Mouse (Mus musculus) liver, embryonic 16.5 days (tissue): ENCODE measurements around the gene Atp5e. TPM values are rescaled to one million over a fixed set of nuclear protein-coding genes. Genes with fewer than 3 reads are reported as not detected.

Experiments
- ATAC-seq: fragments of 200-750 bp; cut with Nextera tagmentation; 2 replicates; pipeline ENCODE4 v1.8.0; 2017; ENCODE audit warnings: low read depth, mild to moderate bottlenecking, moderate number of reproducible peaks, moderate library complexity
- H3K27ac ChIP-seq: fragments of 300-500 bp; sonication (generic); 2 replicates; pipeline ENCODE4 v1.5.1; 2014; ENCODE audit warnings: mild to moderate bottlenecking, low read length
- H3K27me3 ChIP-seq: fragments of 300-500 bp; sonication (generic); 2 replicates; pipeline ENCODE4 v1.6.1; 2014; ENCODE audit warnings: low read depth, low read length, mixed read lengths; ENCODE audit not compliant: control insufficient read depth, insufficient read depth
- H3K36me3 ChIP-seq: fragments of 300-500 bp; sonication (generic); 2 replicates; pipeline ENCODE4 v1.6.1; 2014; ENCODE audit warnings: mild to moderate bottlenecking; ENCODE audit not compliant: control insufficient read depth, insufficient read depth
- H3K4me1 ChIP-seq: fragments of 300-500 bp; sonication (generic); 2 replicates; pipeline ENCODE4 v1.6.1; 2014; ENCODE audit warnings: low read depth, low read length, mixed read lengths; ENCODE audit not compliant: control insufficient read depth
- H3K4me2 ChIP-seq: fragments of 300-500 bp; sonication (generic); 2 replicates; pipeline ENCODE4 v1.6.1; 2014; ENCODE audit warnings: low read depth, low read length, mixed read lengths
- H3K4me3 ChIP-seq: fragments of 300-500 bp; sonication (generic); 2 replicates; pipeline ENCODE4 v1.5.1; 2014; ENCODE audit warnings: low read depth, mild to moderate bottlenecking, low read length
- H3K9ac ChIP-seq: fragments of 300-500 bp; sonication (generic); 2 replicates; pipeline ENCODE4 v1.6.1; 2014; ENCODE audit warnings: low read depth, low read length
- H3K9me3 ChIP-seq: fragments of 300-500 bp; sonication (generic); replicated peaks from 2 replicates; pipeline ENCODE4 v1.6.1; 2016; ENCODE audit warnings: low read length; ENCODE audit not compliant: control insufficient read depth
- WGBS: fragments of 180-500 bp; shearing (Covaris S2); extraction: QIAGEN DNeasy Blood & Tissue Kit; methylation state at CpG from one replicate; pipeline ENCODE4 v1.1.7; 2014; ENCODE audit not compliant: insufficient replicate concordance; 5-methylcytosine and 5-hydroxymethylcytosine counted together
- polyA plus RNA-seq: library from polyadenylated mRNA; unstranded; fragments of >200 nt; fragmentation: Nextera tagmentation; extraction: Ambion mirVana; gene quantifications from 2 replicates; pipeline ENCODE4 v1.2.1, GENCODE M21; 2015

Gene Atp5e
- polyA plus RNA-seq: 366 and 385 TPM in 2 replicates

DNA sequence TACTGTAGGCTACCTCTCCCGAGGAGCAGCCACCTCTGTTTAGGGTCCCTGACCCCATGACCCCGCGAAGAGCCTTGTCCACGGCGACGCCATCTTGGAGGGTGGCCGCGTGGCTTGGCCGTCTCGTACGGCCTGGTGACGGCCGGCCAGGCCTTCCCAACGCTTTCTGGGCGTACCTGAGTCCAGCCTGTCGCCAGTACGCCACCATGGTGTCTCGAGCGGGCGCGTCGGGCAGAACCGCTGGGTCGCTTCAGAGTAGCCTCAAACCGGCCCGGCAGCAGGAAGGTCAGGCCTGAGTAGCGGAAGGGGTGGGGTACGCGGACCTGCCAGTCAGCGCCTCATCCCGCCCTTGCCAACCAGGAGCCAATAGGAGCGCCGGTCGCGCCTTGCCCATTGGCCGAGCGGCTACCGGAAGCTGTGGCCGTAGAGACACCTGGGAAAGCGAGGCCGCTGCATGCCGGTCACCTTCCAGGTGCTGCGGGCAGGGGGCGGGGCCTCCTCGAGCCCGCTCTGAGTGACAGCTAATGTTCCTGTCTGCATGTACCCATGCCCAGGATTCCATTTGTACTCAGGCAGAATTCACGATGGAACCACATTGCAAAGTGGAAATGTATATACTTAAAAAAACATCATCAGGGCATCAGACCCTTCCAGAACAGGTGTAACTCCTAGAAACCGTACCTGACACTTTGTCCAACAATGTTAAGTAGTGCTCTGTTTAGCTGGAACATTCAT, at the start of gene Atp5e:
Atp5e (minus strand) TSS at position 317 of the 735 bp plus-strand sequence.
- H3K9me3 ChIP-seq: no peaks in the 10 kb centered on the region
- peak; percentile 100 for ATAC-seq
- H3K27me3 ChIP-seq: no peaks in the 10 kb centered on the region
- 2% methylated on average over 48 of the region's 48 CpGs for WGBS
- peaks cover 13% of the 10 kb centered on the region for H3K4me1 ChIP-seq
- peak within 1 kb of the TSS; percentile 77 for H3K9ac ChIP-seq
- H3K4me3 ChIP-seq: peak within 1 kb of the TSS; percentile 75
- H3K4me2 ChIP-seq: peak within 1 kb of the TSS; percentile 92
- H3K27ac ChIP-seq: peak within 1 kb of the TSS; percentile 67
- peaks cover 45% of the 10 kb centered on the region for H3K36me3 ChIP-seq

DNA sequence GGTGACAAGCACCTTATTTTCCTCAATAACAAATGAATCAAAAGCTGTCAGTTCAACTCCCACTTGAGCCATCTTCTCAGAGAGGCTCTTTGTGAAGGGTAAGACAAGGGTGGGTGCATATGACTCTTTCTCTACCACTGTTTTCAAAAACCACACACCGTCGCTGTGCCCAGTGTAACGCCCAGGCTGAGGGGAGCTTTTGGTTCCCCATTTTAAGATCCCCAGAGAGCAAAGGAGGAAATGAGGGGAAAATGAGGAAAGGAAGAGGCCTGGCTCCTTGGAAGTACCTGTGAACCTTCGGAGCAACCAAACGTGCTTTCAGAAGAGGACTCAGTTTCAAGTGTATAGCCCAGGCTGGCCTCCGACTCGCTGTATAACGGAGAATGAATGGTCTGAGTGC, 45.9 kb upstream of the Atp5e start:
- ATAC-seq: no peak
- Histone ChIP-seq H3K4me1 (no peaks in the 10 kb centered on the region), H3K27me3 (no peaks in the 10 kb centered on the region), H3K9ac (no peak overlapping the region), H3K36me3 (no peaks in the 10 kb centered on the region), H3K9me3 (no peaks in the 10 kb centered on the region), H3K27ac (no peak overlapping the region), H3K4me2 (no peak overlapping the region), H3K4me3 (no peak overlapping the region)
- 52% methylated on average over 8 of the region's 8 CpGs for WGBS

DNA sequence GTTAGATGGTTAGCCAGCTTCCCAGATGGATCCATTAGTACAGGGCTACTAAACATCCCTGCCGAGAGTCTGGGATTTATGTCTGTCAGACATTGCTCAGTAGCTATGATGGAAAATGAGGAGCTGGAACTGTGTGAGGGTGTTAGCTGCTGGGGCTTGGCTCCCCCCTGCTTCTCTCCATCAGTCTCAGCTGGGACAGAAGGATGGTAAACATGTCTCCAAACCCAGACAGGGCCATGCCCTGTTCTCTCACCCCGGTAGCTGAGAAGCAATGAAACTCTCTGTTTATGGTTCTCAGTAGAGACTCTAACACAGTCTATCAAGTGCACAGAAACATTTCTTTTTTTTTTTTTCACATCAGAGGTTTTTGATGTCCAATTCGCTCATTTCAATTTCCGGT, 44.1 kb upstream of the Atp5e start:
- WGBS: 69% methylated on average over 4 of the region's 4 CpGs
- no peaks in the 10 kb centered on the region for H3K4me1 ChIP-seq
- no peak overlapping the region for H3K9ac ChIP-seq
- H3K36me3 ChIP-seq: no peaks in the 10 kb centered on the region
- no peaks in the 10 kb centered on the region for H3K27me3 ChIP-seq
- no peaks in the 10 kb centered on the region for H3K9me3 ChIP-seq
- H3K27ac ChIP-seq: no peak overlapping the region
- H3K4me2 ChIP-seq: no peak overlapping the region
- no peak overlapping the region for H3K4me3 ChIP-seq
- ATAC-seq: no peak

DNA sequence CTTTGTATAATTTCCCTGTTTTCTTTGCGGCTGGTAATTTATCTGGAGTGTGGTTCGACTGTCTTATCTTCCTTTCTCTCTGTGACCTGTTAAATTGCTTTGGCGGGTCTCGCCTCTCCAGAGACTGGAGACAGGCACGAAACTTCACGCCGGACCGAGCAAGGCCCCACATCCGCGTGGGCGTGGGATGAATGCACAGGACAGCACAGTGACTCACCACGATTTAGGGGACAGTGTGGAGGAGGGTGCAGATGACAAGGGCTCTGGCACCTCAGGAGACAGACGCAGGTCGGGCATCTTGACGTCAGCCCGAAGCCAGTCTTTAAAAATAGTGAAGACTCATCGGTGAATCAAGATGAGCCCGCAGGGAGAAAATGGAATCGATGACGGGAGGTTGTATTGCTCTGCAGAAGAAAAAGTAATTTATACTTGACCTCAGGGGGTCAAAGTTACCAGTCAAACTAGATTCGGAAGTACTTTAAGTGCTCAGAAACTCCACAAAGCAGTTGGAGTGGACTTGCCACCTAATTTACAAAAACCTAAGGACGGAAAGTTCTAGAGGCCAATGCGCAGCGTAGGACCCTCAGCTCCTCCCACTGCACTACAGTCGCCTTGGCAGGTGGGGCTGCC, 39.0 kb upstream of the Atp5e start:
- H3K9ac ChIP-seq: no peak overlapping the region
- H3K4me3 ChIP-seq: no peak overlapping the region
- 67% methylated on average over 25 of the region's 25 CpGs for WGBS
- no peak for ATAC-seq
- no peak overlapping the region for H3K27ac ChIP-seq
- no peak overlapping the region for H3K4me2 ChIP-seq
- H3K27me3 ChIP-seq: no peaks in the 10 kb centered on the region
- no peaks in the 10 kb centered on the region for H3K36me3 ChIP-seq
- no peaks in the 10 kb centered on the region for H3K9me3 ChIP-seq
- H3K4me1 ChIP-seq: no peaks in the 10 kb centered on the region

DNA sequence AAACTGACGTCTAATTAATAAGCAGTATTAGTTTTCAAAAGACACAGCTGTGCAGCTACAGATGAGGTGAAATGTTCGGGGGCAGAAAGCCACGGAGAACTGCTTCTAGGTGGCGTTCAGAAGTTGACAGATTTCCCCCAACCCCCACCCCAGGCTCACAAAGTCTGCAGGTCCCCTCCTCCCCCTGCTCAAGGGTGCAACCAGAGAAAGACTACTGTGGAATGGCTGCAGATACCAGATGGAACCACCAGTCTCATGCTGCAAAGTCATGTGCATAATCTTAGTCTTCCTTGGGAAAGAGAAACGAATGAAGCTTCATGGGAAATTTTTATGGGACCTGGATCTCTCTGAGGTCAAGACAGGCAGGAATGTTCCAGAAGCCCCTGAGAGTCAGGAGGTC, 38.4 kb upstream of the Atp5e start:
- Histone ChIP-seq H3K27ac (no peak overlapping the region), H3K9me3 (no peaks in the 10 kb centered on the region), H3K4me2 (no peak overlapping the region), H3K36me3 (no peaks in the 10 kb centered on the region), H3K4me3 (no peak overlapping the region), H3K9ac (no peak overlapping the region), H3K4me1 (no peaks in the 10 kb centered on the region), H3K27me3 (no peaks in the 10 kb centered on the region)
- ATAC-seq: no peak
- 33% methylated on average over 5 of the region's 5 CpGs for WGBS

DNA sequence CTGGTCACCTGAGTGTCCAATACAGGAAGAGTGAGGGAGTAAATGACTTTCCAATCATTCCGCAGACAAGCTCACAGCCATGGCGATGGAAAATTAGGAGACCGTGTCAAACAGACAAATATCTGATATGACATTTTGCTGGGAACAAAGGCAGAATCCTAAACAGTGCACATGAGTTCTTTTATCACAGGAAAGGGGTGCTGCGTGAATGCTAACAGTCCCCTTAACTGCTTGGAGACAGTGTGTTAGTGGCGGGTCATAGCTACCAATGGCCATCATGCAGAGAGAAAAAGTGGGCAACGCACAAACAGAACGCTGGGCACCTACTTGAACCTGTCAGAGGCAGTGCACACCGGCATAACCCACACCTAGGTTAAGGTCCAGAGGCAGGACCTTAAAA, 37.6 kb upstream of the Atp5e start:
- no peak overlapping the region for H3K4me2 ChIP-seq
- H3K27ac ChIP-seq: no peak overlapping the region
- no peaks in the 10 kb centered on the region for H3K36me3 ChIP-seq
- no peak overlapping the region for H3K9ac ChIP-seq
- H3K27me3 ChIP-seq: no peaks in the 10 kb centered on the region
- 76% methylated on average over 8 of the region's 8 CpGs for WGBS
- no peak for ATAC-seq
- no peak overlapping the region for H3K4me3 ChIP-seq
- no peaks in the 10 kb centered on the region for H3K9me3 ChIP-seq
- no peaks in the 10 kb centered on the region for H3K4me1 ChIP-seq

DNA sequence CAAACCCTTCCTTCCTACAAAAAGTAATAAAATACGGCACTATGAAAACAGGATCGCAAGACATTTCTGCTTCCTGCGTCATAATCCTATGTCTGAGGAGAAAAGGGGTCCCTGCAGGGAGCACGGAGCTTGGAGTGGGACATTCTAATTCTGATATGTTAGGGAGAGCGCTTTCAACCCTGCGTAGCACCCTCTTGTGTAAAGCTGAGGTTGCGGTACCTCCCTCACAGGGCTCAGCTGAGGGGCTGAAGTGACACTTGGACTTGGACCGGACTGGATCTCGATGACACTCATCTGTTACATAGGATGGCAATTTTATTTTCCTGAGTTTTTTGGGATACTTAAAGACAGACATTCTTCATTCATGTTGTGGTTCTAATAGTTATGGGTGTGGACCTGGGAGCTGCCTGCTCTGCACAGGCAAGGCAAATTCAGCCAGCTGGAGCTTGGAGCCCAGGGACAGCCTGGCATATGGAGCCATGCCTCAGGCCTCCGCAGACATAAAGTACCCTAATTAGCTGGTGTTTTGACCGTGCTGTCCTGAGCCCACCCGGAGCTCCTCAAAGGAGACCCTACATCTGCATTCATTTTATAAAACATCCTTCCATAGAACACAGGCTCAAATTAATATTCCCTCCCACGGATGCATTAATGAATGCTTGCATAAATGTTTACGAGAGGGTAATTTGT, 37.1 kb upstream of the Atp5e start:
- H3K9me3 ChIP-seq: no peaks in the 10 kb centered on the region
- no peak overlapping the region for H3K27ac ChIP-seq
- 71% methylated on average over 14 of the region's 14 CpGs for WGBS
- no peak overlapping the region for H3K9ac ChIP-seq
- H3K27me3 ChIP-seq: no peaks in the 10 kb centered on the region
- H3K4me1 ChIP-seq: no peaks in the 10 kb centered on the region
- ATAC-seq: no peak
- no peaks in the 10 kb centered on the region for H3K36me3 ChIP-seq
- no peak overlapping the region for H3K4me3 ChIP-seq
- H3K4me2 ChIP-seq: no peak overlapping the region

DNA sequence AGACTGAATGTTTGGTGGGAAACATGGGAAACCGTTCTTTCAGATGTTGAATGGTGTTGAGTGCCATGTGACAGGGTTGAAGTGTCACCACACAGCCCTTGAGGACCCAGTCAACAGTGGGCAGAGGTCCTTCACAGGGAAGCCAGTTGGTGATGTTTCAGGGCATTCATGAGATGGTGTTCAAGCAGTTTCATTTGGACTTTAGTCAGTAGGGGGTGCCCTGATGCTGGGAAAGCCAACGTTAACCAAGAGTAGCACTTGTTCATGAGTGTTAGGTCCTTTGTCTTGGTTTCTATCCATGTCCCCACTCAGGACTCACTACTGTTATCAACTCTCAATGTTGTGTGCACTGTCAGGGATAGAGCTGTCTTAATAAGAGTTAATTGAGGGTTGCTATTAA, 29.0 kb upstream of the Atp5e start:
- Histone ChIP-seq H3K27ac (no peak overlapping the region), H3K9ac (no peak overlapping the region), H3K4me1 (no peaks in the 10 kb centered on the region), H3K4me3 (no peak overlapping the region), H3K4me2 (no peak overlapping the region), H3K27me3 (no peaks in the 10 kb centered on the region), H3K9me3 (no peaks in the 10 kb centered on the region), H3K36me3 (no peaks in the 10 kb centered on the region)
- ATAC-seq: no peak
- 43% methylated on average over 2 of the region's 2 CpGs for WGBS

DNA sequence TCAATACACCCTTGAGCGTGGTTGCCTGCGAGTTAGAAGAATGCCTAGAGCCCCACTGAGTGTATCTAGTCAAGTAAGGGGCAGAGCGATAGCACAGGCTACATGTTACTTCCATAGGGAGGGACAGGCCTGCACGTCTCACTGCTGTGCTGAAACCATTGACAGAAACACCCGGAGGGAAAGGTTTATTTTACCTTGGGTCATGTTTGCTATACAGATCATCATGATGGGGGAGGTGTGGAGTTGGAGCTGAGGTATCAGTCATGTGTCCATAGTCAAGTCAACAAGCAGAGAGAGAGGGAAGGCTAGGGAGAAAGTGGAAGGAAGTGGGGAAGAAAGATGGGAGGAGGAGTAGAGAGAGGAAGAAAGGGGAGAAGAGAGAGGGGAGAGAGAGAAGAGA, 23.1 kb upstream of the Atp5e start:
- Histone ChIP-seq H3K9me3 (no peaks in the 10 kb centered on the region), H3K27me3 (no peaks in the 10 kb centered on the region), H3K4me2 (no peak overlapping the region), H3K36me3 (no peaks in the 10 kb centered on the region), H3K27ac (no peak overlapping the region), H3K4me1 (no peaks in the 10 kb centered on the region), H3K4me3 (no peak overlapping the region), H3K9ac (no peak overlapping the region)
- WGBS: 61% methylated on average over 5 of the region's 5 CpGs
- peak; percentile 72 for ATAC-seq
